Mouse (Mus musculus) lung, postnatal 0 days (tissue): Measurements from ENCODE around the gene Cdk2ap2. TPM values are rescaled to one million over a fixed set of nuclear protein-coding genes. Genes with fewer than 3 reads are reported as not detected.
"Not testable (repeated sequence)": the region's sequence is repeated elsewhere in the genome, so short reads cannot be mapped to it uniquely, and the experiment has no call there.

Experiments used
- ATAC-seq: fragments of 200-750 bp; cut with Nextera tagmentation; 2 replicates; pipeline ENCODE4 v1.8.0; 2017; ENCODE audit warnings: moderate library complexity
- DNase-seq: peaks from one replicate; pipeline ENCODE4 v3.0.0-alpha.2; 2016; ENCODE audit warnings: low spot score
- H3K27ac ChIP-seq: fragments of 300-500 bp; sonication (generic); 2 replicates; pipeline ENCODE4 v1.5.1; 2014; ENCODE audit warnings: antibody characterized with exemption, mild to moderate bottlenecking, low read length, mixed read lengths
- H3K27me3 ChIP-seq: fragments of 300-500 bp; sonication (generic); replicated peaks from 2 replicates; pipeline ENCODE4 v1.6.1; 2014; ENCODE audit warnings: low read length, mixed read lengths; ENCODE audit not compliant: insufficient read depth
- H3K36me3 ChIP-seq: fragments of 300-500 bp; sonication (generic); 2 replicates; pipeline ENCODE4 v1.6.1; 2014; ENCODE audit warnings: low read length, mixed read lengths; ENCODE audit not compliant: insufficient read depth
- H3K4me1 ChIP-seq: fragments of 300-500 bp; sonication (generic); 2 replicates; pipeline ENCODE4 v1.6.1; 2014; ENCODE audit warnings: antibody characterized with exemption, low read depth, low read length, mixed read lengths; ENCODE audit not compliant: insufficient read depth
- H3K4me2 ChIP-seq: fragments of 300-500 bp; sonication (generic); replicated peaks from 2 replicates; pipeline ENCODE4 v1.6.1; 2014; ENCODE audit warnings: low read depth, mild to moderate bottlenecking, low read length, moderate library complexity, mixed read lengths
- H3K4me3 ChIP-seq: fragments of 300-500 bp; sonication (generic); 2 replicates; pipeline ENCODE4 v1.5.1; 2014; ENCODE audit warnings: low read depth, low read length
- H3K9ac ChIP-seq: fragments of 300-500 bp; sonication (generic); replicated peaks from 2 replicates; pipeline ENCODE4 v1.6.1; 2014; ENCODE audit warnings: low read depth, mild to moderate bottlenecking
- H3K9me3 ChIP-seq: fragments of 300-500 bp; sonication (generic); 2 replicates; pipeline ENCODE4 v1.6.1; 2016; ENCODE audit warnings: low read length, mixed read lengths
- CTCF ChIP-seq: IDR thresholded peaks from 2 replicates; pipeline ENCODE4 v1.5.1; 2016; ENCODE audit warnings: antibody characterized with exemption, mild to moderate bottlenecking
- EP300 ChIP-seq: IDR thresholded peaks from 2 replicates; pipeline ENCODE4 v1.6.1; 2016; ENCODE audit warnings: antibody characterized with exemption, mild to moderate bottlenecking, control low read depth
- WGBS: fragments of 180-500 bp; shearing (Covaris S2); extraction: QIAGEN DNeasy Blood & Tissue Kit; methylation state at CpG from one replicate; pipeline ENCODE4 v1.1.7; 2014; 5-methylcytosine and 5-hydroxymethylcytosine counted together
- polyA plus RNA-seq: library from polyadenylated mRNA; unstranded; fragments of >200 nt; fragmentation: Nextera tagmentation; extraction: Ambion mirVana; gene quantifications from 2 replicates; pipeline ENCODE4 v1.2.1, GENCODE M21; 2015

Cdk2ap2 gene
- polyA plus RNA-seq, 1 experiment from 2014 or later: 154 TPM

- H3K4me2 ChIP-seq: no peak overlapping the region
- H3K27ac ChIP-seq: no peak overlapping the region
- H3K4me1 ChIP-seq: no peaks in the 10 kb centered on the region
- no peaks in the 10 kb centered on the region for H3K9me3 ChIP-seq
- ATAC-seq (peak; percentile 54), DNase-seq (peak; percentile 58)
- H3K27me3 ChIP-seq: no peaks in the 10 kb centered on the region
- H3K4me3 ChIP-seq: no peak overlapping the region
- H3K9ac ChIP-seq: no peak overlapping the region
- no peaks in the 10 kb centered on the region for H3K36me3 ChIP-seq
- TF ChIP-seq EP300 (no peak), CTCF (no peak)
- 55% methylated on average over 6 of the region's 6 CpGs for WGBS
Observed at GRCm38 (mm10) chr19:4066280-4066679, 30.7 kb upstream of the Cdk2ap2 start.

- H3K4me2 ChIP-seq: no peak overlapping the region
- H3K9me3 ChIP-seq: no peaks in the 10 kb centered on the region
- TF ChIP-seq CTCF (no peak), EP300 (no peak)
- H3K27me3 ChIP-seq: no peaks in the 10 kb centered on the region
- no peak overlapping the region for H3K4me3 ChIP-seq
- ATAC-seq (no peak), DNase-seq (no peak)
- H3K9ac ChIP-seq: no peak overlapping the region
- H3K27ac ChIP-seq: no peak overlapping the region
- H3K36me3 ChIP-seq: no peaks in the 10 kb centered on the region
- H3K4me1 ChIP-seq: no peaks in the 10 kb centered on the region
Observed at GRCm38 (mm10) chr19:4066877-4067276, 30.1 kb upstream of the Cdk2ap2 start.

- not testable (repeated sequence) for H3K4me2 ChIP-seq, H3K9ac ChIP-seq, DNase-seq, H3K36me3 ChIP-seq, H3K9me3 ChIP-seq, H3K27ac ChIP-seq, H3K4me1 ChIP-seq, H3K27me3 ChIP-seq, ATAC-seq, H3K4me3 ChIP-seq
- WGBS: 84% methylated on average over 2 of the region's 2 CpGs
Observed at GRCm38 (mm10) chr19:4068242-4068641, 28.7 kb upstream of the Cdk2ap2 start.

GRCm38 (mm10) chr19:4068717-4069410, 28.1 kb upstream of the Cdk2ap2 start:
- Histone ChIP-seq H3K9me3 (no peaks in the 10 kb centered on the region), H3K9ac (no peak overlapping the region), H3K4me1 (no peaks in the 10 kb centered on the region), H3K36me3 (no peaks in the 10 kb centered on the region), H3K27ac (no peak overlapping the region), H3K27me3 (no peaks in the 10 kb centered on the region), H3K4me2 (no peak overlapping the region), H3K4me3 (no peak overlapping the region)
- TF ChIP-seq CTCF (no peak), EP300 (no peak)
- WGBS: 53% methylated on average over 15 of the region's 15 CpGs
- DNase-seq (no peak), ATAC-seq (no peak)

- no peaks in the 10 kb centered on the region for H3K36me3 ChIP-seq
- TF ChIP-seq EP300 (no peak), CTCF (no peak)
- no peak overlapping the region for H3K27ac ChIP-seq
- H3K27me3 ChIP-seq: no peaks in the 10 kb centered on the region
- DNase-seq: no peak
- ATAC-seq: no peak
- WGBS: 66% methylated on average over 15 of the region's 15 CpGs
- no peak overlapping the region for H3K4me3 ChIP-seq
- H3K4me2 ChIP-seq: no peak overlapping the region
- no peaks in the 10 kb centered on the region for H3K9me3 ChIP-seq
- H3K9ac ChIP-seq: no peak overlapping the region
- no peaks in the 10 kb centered on the region for H3K4me1 ChIP-seq
Observed at GRCm38 (mm10) chr19:4070311-4070710, 26.7 kb upstream of the Cdk2ap2 start.

GRCm38 (mm10) chr19:4070756-4071155, 26.2 kb upstream of the Cdk2ap2 start:
- H3K27me3 ChIP-seq: no peaks in the 10 kb centered on the region
- H3K9ac ChIP-seq: no peak overlapping the region
- 65% methylated on average over 8 of the region's 8 CpGs for WGBS
- no peaks in the 10 kb centered on the region for H3K4me1 ChIP-seq
- no peak overlapping the region for H3K4me2 ChIP-seq
- no peaks in the 10 kb centered on the region for H3K9me3 ChIP-seq
- no peak overlapping the region for H3K27ac ChIP-seq
- no peaks in the 10 kb centered on the region for H3K36me3 ChIP-seq
- DNase-seq: no peak
- no peak for ATAC-seq
- no peak overlapping the region for H3K4me3 ChIP-seq
- TF ChIP-seq CTCF (no peak), EP300 (no peak)

- Histone ChIP-seq H3K27ac (no peak overlapping the region), H3K4me1 (no peaks in the 10 kb centered on the region), H3K4me2 (no peak overlapping the region), H3K36me3 (no peaks in the 10 kb centered on the region), H3K4me3 (no peak overlapping the region), H3K9me3 (no peaks in the 10 kb centered on the region), H3K9ac (no peak overlapping the region), H3K27me3 (no peaks in the 10 kb centered on the region)
- ATAC-seq (no peak), DNase-seq (no peak)
- WGBS: 92% methylated on average over 6 of the region's 6 CpGs
- TF ChIP-seq EP300: no peak
- no peak for TF ChIP-seq CTCF
Observed at GRCm38 (mm10) chr19:4071406-4071805, 25.6 kb upstream of the Cdk2ap2 start.
